Mouse (Mus musculus): ENCODE data around the gene Cda. TPM values are rescaled to one million over a fixed set of nuclear protein-coding genes. Genes with fewer than 3 reads are reported as not detected.

Gene Cda
- polyA plus RNA-seq, 1 experiment from 2014 or later: not detected

DNA sequence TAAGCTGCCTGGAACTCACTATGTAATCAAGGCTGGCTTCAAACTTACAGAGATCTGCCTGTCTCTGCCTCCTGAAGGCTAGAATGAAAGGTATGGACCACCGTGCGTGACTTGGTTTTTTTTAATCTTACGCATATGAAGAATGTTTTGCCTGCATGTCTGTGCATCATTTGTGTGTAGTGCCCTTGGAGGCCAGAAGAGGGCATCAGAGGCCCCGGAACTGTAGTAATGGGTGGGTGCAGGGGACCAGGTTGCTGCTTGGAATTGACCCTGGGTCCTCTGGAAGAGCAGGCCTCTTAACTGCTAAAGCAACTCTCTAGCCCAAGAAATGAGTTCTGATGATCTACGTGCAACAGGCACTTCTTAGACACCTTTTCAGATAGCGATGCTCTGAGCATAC, 14.7 kb upstream of the Cda start:
- H3K27ac ChIP-seq: no peak overlapping the region
- H3K79me2 ChIP-seq (ENCODE audit: inconsistent target): no peaks in the 10 kb centered on the region
- H3K36me3 ChIP-seq (ENCODE audit: inconsistent target): no peaks in the 10 kb centered on the region
- WGBS (ENCODE audit: missing documents): 79% methylated on average over 6 of the region's 6 CpGs
- H3K4me3 ChIP-seq (ENCODE audit: inconsistent target): no peak overlapping the region

DNA sequence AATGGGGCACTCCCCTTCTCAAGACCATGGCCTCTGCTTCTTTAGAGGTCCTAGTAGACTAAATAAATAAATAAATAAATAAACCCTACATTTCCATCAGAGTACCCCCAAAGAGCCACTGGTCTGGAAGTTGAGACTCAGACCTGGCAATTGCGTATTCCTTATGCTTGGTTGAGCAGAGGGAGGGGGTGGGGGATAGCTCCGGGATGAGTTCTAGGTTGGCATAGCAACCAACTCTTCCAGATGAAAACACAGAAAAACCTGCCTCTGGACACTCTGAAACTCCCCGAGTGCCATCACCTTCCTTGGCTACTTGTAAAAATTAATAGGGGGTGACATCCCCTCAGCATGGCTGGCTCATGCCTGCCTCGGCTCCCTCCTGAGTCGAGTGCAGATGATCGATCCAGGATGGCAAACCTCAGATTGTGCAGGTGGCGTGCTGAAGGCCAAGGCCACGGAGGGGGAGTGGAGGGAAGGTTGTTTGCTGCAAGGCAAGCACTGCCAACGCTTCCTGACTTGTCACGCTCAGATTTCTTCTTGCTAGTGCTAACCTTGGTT, 12.4 kb upstream of the Cda start:
- H3K4me3 ChIP-seq (ENCODE audit: inconsistent target): no peak overlapping the region
- no peaks in the 10 kb centered on the region for H3K36me3 ChIP-seq (ENCODE audit: inconsistent target)
- 77% methylated on average over 10 of the region's 10 CpGs for WGBS (ENCODE audit: missing documents)
- no peaks in the 10 kb centered on the region for H3K79me2 ChIP-seq (ENCODE audit: inconsistent target)
- no peak overlapping the region for H3K27ac ChIP-seq

DNA sequence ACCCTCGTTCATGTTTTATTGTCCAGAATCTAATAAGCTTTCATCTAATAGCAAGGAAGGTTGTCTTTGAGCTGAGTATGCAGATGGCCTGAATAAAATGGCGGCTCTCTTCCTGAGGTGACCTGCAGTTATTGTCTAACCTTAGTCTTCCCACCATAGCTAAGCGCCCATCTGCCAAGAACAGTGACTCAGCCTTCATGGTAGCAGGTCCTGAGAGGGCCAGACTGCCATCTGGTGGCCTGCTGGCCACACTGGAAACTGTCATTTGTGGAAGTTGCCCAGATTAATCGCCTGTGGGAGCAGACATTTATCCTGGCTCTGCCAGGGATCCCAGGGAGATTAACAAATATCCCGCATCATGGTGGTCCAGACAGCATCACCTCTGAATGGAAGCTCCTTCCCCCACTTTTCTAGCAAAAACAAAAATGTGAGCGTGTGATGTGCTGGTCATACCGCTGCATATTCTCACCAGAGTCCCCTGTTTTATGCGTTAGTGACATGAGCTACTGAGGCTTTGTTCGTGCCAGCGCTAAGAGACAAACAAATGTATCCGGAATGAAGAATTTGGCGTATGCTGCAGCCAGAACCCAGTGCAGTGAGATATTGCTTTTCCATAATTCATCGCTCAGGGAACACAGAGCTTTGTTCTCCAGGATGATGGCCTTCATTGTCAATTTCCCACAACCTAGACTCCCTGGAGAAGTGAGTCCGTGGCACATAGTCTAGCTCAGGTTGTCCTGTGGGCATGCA, 11.5 kb upstream of the Cda start:
- Histone ChIP-seq H3K36me3 (ENCODE audit: inconsistent target) (no peaks in the 10 kb centered on the region), H3K79me2 (ENCODE audit: inconsistent target) (no peaks in the 10 kb centered on the region), H3K4me3 (ENCODE audit: inconsistent target) (no peak overlapping the region), H3K27ac (no peak overlapping the region)
- WGBS (ENCODE audit: missing documents): 55% methylated on average over 14 of the region's 14 CpGs

- WGBS (ENCODE audit: missing documents): 75% methylated on average over 6 of the region's 6 CpGs
- H3K36me3 ChIP-seq (ENCODE audit: inconsistent target): no peaks in the 10 kb centered on the region
- no peak overlapping the region for H3K27ac ChIP-seq
- no peak overlapping the region for H3K4me3 ChIP-seq (ENCODE audit: inconsistent target)
- H3K79me2 ChIP-seq (ENCODE audit: inconsistent target): no peaks in the 10 kb centered on the region
These were observed 9.7 kb upstream of the Cda start for GRCm38 (mm10) chr4:138377526-138377925.

GRCm38 (mm10) chr4:138375117-138375516, 7.3 kb upstream of the Cda start:
- no peaks in the 10 kb centered on the region for H3K79me2 ChIP-seq (ENCODE audit: inconsistent target)
- WGBS (ENCODE audit: missing documents): 86% methylated on average over 3 of the region's 3 CpGs
- H3K27ac ChIP-seq: no peak overlapping the region
- no peak overlapping the region for H3K4me3 ChIP-seq (ENCODE audit: inconsistent target)
- H3K36me3 ChIP-seq (ENCODE audit: inconsistent target): no peaks in the 10 kb centered on the region

GRCm38 (mm10) chr4:138370996-138371516, 3.3 kb upstream of the Cda start:
- 92% methylated on average over 5 of the region's 5 CpGs for WGBS (ENCODE audit: missing documents)
- Histone ChIP-seq H3K27ac (no peak overlapping the region), H3K36me3 (ENCODE audit: inconsistent target) (no peaks in the 10 kb centered on the region)

GRCm38 (mm10) chr4:138368498-138369260, 887 bp upstream of the Cda start:
- 37% methylated on average over 11 of the region's 12 CpGs for WGBS (ENCODE audit: missing documents)

More at GRCm38 (mm10) chr4:138370996-138371516, 3.3 kb upstream of the Cda start:
- H3K4me3 ChIP-seq (ENCODE audit: inconsistent target): no peak overlapping the region
- no peaks in the 10 kb centered on the region for H3K79me2 ChIP-seq (ENCODE audit: inconsistent target)

GRCm38 (mm10) chr4:138366561-138366960, 1.2 kb downstream of the Cda start:
- Histone ChIP-seq H3K4me3 (ENCODE audit: inconsistent target) (no peak overlapping the region), H3K79me2 (ENCODE audit: inconsistent target) (no peaks in the 10 kb centered on the region), H3K27ac (no peak overlapping the region), H3K36me3 (ENCODE audit: inconsistent target) (no peaks in the 10 kb centered on the region)
- 86% methylated on average over 2 of the region's 2 CpGs for WGBS (ENCODE audit: missing documents)

More at GRCm38 (mm10) chr4:138368498-138369260, 887 bp upstream of the Cda start:
- H3K36me3 ChIP-seq (ENCODE audit: inconsistent target): no peaks in the 10 kb centered on the region
- no peak overlapping the region for H3K4me3 ChIP-seq (ENCODE audit: inconsistent target)
- H3K79me2 ChIP-seq (ENCODE audit: inconsistent target): no peaks in the 10 kb centered on the region
- no peak overlapping the region for H3K27ac ChIP-seq

- Histone ChIP-seq H3K27ac (no peak overlapping the region), H3K36me3 (ENCODE audit: inconsistent target) (no peaks in the 10 kb centered on the region), H3K79me2 (ENCODE audit: inconsistent target) (no peaks in the 10 kb centered on the region), H3K4me3 (ENCODE audit: inconsistent target) (no peak overlapping the region)
- 68% methylated on average over 5 of the region's 5 CpGs for WGBS (ENCODE audit: missing documents)
These were observed 4.3 kb downstream of the Cda start for GRCm38 (mm10) chr4:138363511-138363910.

DNA sequence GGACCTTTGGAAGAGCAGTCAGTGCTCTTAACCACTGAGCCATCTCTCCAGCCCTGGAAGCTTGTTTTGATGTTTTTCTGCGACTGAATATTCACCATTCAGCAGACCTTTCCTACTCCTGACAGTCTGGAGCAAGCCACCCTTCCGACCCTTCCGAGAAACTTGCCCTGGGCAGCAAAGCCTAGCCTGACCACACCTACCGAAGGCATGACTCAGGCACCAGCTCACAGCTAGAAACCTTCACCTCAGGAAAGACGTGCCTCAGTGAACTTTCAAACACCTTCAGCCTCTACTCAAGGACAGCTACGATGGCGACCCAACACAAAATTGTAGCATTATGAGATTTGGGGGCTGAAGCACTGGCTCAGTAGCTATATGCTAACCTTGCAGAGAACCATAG, 4.9 kb downstream of the Cda start:
- 92% methylated on average over 7 of the region's 7 CpGs for WGBS (ENCODE audit: missing documents)

GRCm38 (mm10) chr4:138361370-138361821, 6.4 kb downstream of the Cda start:
- H3K27ac ChIP-seq: no peak overlapping the region
- H3K36me3 ChIP-seq (ENCODE audit: inconsistent target): no peaks in the 10 kb centered on the region
- H3K79me2 ChIP-seq (ENCODE audit: inconsistent target): no peaks in the 10 kb centered on the region
- H3K4me3 ChIP-seq (ENCODE audit: inconsistent target): no peak overlapping the region
- 49% methylated on average over 11 of the region's 11 CpGs for WGBS (ENCODE audit: missing documents)

More for the DNA sequence above, 4.9 kb downstream of the Cda start:
- Histone ChIP-seq H3K36me3 (ENCODE audit: inconsistent target) (no peaks in the 10 kb centered on the region), H3K27ac (no peak overlapping the region), H3K4me3 (ENCODE audit: inconsistent target) (no peak overlapping the region), H3K79me2 (ENCODE audit: inconsistent target) (no peaks in the 10 kb centered on the region)

DNA sequence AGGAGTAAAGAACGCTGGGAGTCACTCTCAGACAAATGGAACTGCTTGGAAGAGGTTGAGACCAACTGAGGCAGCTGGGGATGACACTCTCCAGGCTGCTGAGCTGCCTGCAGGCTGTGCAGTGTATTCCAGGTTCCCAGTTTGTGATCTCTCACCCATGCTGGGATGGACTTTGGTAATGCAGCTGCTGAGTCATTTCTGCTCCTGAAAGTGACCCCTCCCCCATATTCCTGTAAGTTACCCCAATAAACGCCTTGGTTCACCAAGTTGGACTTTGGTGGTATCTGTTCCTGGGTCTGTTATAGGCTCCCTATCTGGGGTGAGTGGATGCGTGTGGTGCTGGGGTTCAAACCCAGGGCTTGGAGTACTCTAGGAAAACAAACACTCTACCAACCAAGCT, 9.6 kb downstream of the Cda start:
- Histone ChIP-seq H3K4me3 (ENCODE audit: inconsistent target) (no peak overlapping the region), H3K36me3 (ENCODE audit: inconsistent target) (no peaks in the 10 kb centered on the region), H3K27ac (no peak overlapping the region), H3K79me2 (ENCODE audit: inconsistent target) (no peaks in the 10 kb centered on the region)
- 68% methylated on average over 3 of the region's 3 CpGs for WGBS (ENCODE audit: missing documents)

GRCm38 (mm10) chr4:138356551-138356950, 11.2 kb downstream of the Cda start:
- no peak overlapping the region for H3K27ac ChIP-seq
- H3K36me3 ChIP-seq (ENCODE audit: inconsistent target): no peaks in the 10 kb centered on the region
- no peak overlapping the region for H3K4me3 ChIP-seq (ENCODE audit: inconsistent target)
- 91% methylated on average over 12 of the region's 12 CpGs for WGBS (ENCODE audit: missing documents)
- H3K79me2 ChIP-seq (ENCODE audit: inconsistent target): no peaks in the 10 kb centered on the region

DNA sequence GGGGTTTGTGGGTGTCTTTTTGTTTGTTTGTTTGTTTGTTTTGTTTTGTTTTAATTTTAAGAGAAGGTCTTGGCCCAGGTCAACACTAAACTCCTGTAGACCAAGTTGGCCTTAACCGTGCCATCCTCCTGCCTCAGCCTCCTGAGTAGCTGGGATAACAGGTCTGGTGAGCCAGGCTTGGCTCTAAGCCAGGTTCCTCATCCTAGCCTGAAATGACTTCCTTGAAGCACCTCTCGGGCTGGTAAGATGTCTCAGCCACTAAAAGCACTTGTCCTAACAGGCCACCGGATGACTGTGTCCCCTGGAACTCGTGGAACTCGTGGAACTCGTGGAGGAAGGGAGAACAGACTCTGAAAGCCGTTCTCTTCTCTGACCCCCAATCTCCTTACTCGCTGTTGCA, 11.7 kb downstream of the Cda start:
- 88% methylated on average over 8 of the region's 8 CpGs for WGBS (ENCODE audit: missing documents)
- Histone ChIP-seq H3K27ac (no peak overlapping the region), H3K36me3 (ENCODE audit: inconsistent target) (no peaks in the 10 kb centered on the region), H3K79me2 (ENCODE audit: inconsistent target) (no peaks in the 10 kb centered on the region), H3K4me3 (ENCODE audit: inconsistent target) (no peak overlapping the region)

- H3K79me2 ChIP-seq (ENCODE audit: inconsistent target): no peaks in the 10 kb centered on the region
- H3K36me3 ChIP-seq (ENCODE audit: inconsistent target): no peaks in the 10 kb centered on the region
- H3K27ac ChIP-seq: no peak overlapping the region
- H3K4me3 ChIP-seq (ENCODE audit: inconsistent target): no peak overlapping the region
- WGBS (ENCODE audit: missing documents): 85% methylated on average over 2 of the region's 2 CpGs
These were observed 12.3 kb downstream of the Cda start for GRCm38 (mm10) chr4:138355496-138355895.

Measured in macrophage (primary cell).